11 mouse cellular contexts compared by ENCODE assay signal in the genomic region with DNA sequence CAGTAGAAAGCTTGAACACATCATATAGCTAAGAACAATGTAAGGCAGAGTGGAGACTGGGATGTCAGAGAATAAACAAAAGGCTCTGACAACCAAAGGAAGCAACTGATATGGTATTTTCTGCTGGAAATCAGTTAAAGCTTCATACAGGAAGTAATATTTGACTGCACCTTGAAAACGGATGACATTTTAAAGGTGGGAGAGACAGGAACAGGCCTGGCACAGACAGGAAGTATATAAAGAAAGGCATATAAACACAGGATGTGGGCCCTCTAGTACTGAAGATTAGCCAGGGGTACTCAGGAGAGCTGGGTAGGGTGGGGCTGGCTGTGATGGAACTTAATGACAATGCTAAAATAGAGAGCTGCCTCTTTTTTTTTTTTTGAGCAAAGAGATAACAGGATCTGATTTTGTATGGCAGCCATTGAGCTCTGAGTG. TPM values are rescaled to one million over a fixed set of nuclear protein-coding genes. Genes with fewer than 3 reads are reported as not detected.
DNase-seq lines count a peak whose midpoint lies in the region; ATAC-seq and TF ChIP-seq lines count a peak whose summit lies in the region.
"Had no signal": no experiment of that assay in that cellular context is flagged by ENCODE, and none has a peak within 500 bp of the region (broad histone marks: within the 10 kb centered on the region; RNA-seq: fewer than 3 reads in every experiment).

No protein-coding gene starts in this region.

- 41% methylated on average over 1 of the region's 1 CpGs for WGBS in heart, embryonic 15.5 days
- 41% methylated on average over 1 of the region's 1 CpGs for WGBS in stomach, embryonic 14.5 days
- 43% methylated on average over 1 of the region's 1 CpGs for WGBS in stomach, postnatal 0 days
- WGBS in macrophage (ENCODE audit: missing documents): 27% methylated on average over 1 of the region's 1 CpGs
- WGBS in forebrain, embryonic 10.5 days: 89% methylated on average over 1 of the region's 1 CpGs

- 0 out of 2 replicates have a peak, but pooled peaks cover 10% of the 10 kb centered on the region for H3K36me3 ChIP-seq in heart, embryonic 15.5 days
- H3K36me3 ChIP-seq in stomach, embryonic 14.5 days (ENCODE audit: control insufficient read depth, insufficient read depth, low read length): no peaks in the 10 kb centered on the region
- no peaks in the 10 kb centered on the region for H3K36me3 ChIP-seq in stomach, postnatal 0 days (ENCODE audit: control insufficient read depth, insufficient read depth, low read length)
- H3K36me3 ChIP-seq in macrophage (ENCODE audit: inconsistent target): peaks cover 12% of the 10 kb centered on the region; the same call in 1 of the 2 replicates
- peaks cover 11% of the 10 kb centered on the region for H3K36me3 ChIP-seq in forebrain, embryonic 10.5 days (replicated peaks)
- H3K36me3 ChIP-seq: midbrain, embryonic 15.5 days had no signal

- H3K4me2 ChIP-seq in heart, embryonic 15.5 days: no peak overlapping the region
- H3K4me2 ChIP-seq in stomach, embryonic 14.5 days (replicated peaks; ENCODE audit: low read depth, low read length): no peak overlapping the region
- no peak overlapping the region for H3K4me2 ChIP-seq in stomach, postnatal 0 days (replicated peaks; ENCODE audit: low read depth)
- H3K4me2 ChIP-seq: midbrain, embryonic 15.5 days had no signal

- H3K27ac ChIP-seq in heart, embryonic 15.5 days: peak overlapping the region; percentile 46
- H3K27ac ChIP-seq in stomach, embryonic 14.5 days (ENCODE audit: low read length): peak overlapping the region; percentile 28; the same call in 1 of the 2 replicates
- H3K27ac ChIP-seq in stomach, postnatal 0 days (replicated peaks): no peak overlapping the region
- H3K27ac ChIP-seq in macrophage: peak overlapping the region; percentile 47
- no peak overlapping the region for H3K27ac ChIP-seq in forebrain, embryonic 10.5 days
- H3K27ac ChIP-seq: midbrain, embryonic 15.5 days had no signal

- H3K4me3 ChIP-seq in heart, embryonic 15.5 days: no peak overlapping the region
- H3K4me3 ChIP-seq in stomach, embryonic 14.5 days (ENCODE audit: low read depth, low read length): no peak overlapping the region
- H3K4me3 ChIP-seq in stomach, postnatal 0 days (ENCODE audit: low read depth, low read length): no peak overlapping the region
- no peak overlapping the region for H3K4me3 ChIP-seq in macrophage (ENCODE audit: inconsistent target)
- H3K4me3 ChIP-seq in forebrain, embryonic 10.5 days: no peak overlapping the region
- H3K4me3 ChIP-seq: midbrain, embryonic 15.5 days had no signal

- TF ChIP-seq CTCF in stomach, postnatal 0 days (IDR thresholded peaks at IDR 0.05; ENCODE audit: low read depth): no peak

- no peaks in the 10 kb centered on the region for H3K9me3 ChIP-seq in heart, embryonic 15.5 days (replicated peaks)
- H3K9me3 ChIP-seq in stomach, embryonic 14.5 days (ENCODE audit: control insufficient read depth, low read depth, low read length): no peaks in the 10 kb centered on the region
- H3K9me3 ChIP-seq in stomach, postnatal 0 days (ENCODE audit: control insufficient read depth, low read length): no peaks in the 10 kb centered on the region
- H3K9me3 ChIP-seq in forebrain, embryonic 10.5 days: no peaks in the 10 kb centered on the region
- H3K9me3 ChIP-seq: midbrain, embryonic 15.5 days had no signal

- no peaks in the 10 kb centered on the region for H3K27me3 ChIP-seq in heart, embryonic 15.5 days
- H3K27me3 ChIP-seq in stomach, embryonic 14.5 days (ENCODE audit: control insufficient read depth, insufficient read depth, low read length): no peaks in the 10 kb centered on the region
- H3K27me3 ChIP-seq in stomach, postnatal 0 days (ENCODE audit: control insufficient read depth, insufficient read depth, low read length): no peaks in the 10 kb centered on the region
- H3K27me3 ChIP-seq in forebrain, embryonic 10.5 days (ENCODE audit: poor library complexity, severe bottlenecking): no peaks in the 10 kb centered on the region
- H3K27me3 ChIP-seq: midbrain, embryonic 15.5 days had no signal

- ATAC-seq in heart, embryonic 15.5 days (replicated peaks; ENCODE audit: insufficient number of reproducible peaks, insufficient read depth, low FRiP score, low read depth): no peak; the same call in 1 of the 2 replicates
- no peak for ATAC-seq in stomach, embryonic 14.5 days (ENCODE audit: insufficient number of reproducible peaks, insufficient read depth, low FRiP score, low read depth)
- ATAC-seq in stomach, postnatal 0 days (ENCODE audit: low FRiP score, low TSS enrichment): no peak
- ATAC-seq: midbrain, embryonic 15.5 days had no signal

- no peak for DNase-seq in heart, adult 11 months
- DNase-seq in stomach, postnatal 0 days (ENCODE audit: low spot score): no peak
- DNase-seq in forebrain, embryonic 10.5 days (ENCODE audit: extremely low spot score, low spot score): no peak
- no peak for DNase-seq in cerebellum, postnatal 14 days
- DNase-seq in right cerebral cortex, adult 18-20 months: no peak
- DNase-seq: cerebellum, adult 18-20 months had no signal

- H3K4me1 ChIP-seq in heart, embryonic 15.5 days (replicated peaks): peaks cover 10% of the 10 kb centered on the region
- peaks cover 11% of the 10 kb centered on the region for H3K4me1 ChIP-seq in stomach, embryonic 14.5 days (ENCODE audit: control insufficient read depth, insufficient read depth, low read length)
- peaks cover 4% of the 10 kb centered on the region for H3K4me1 ChIP-seq in stomach, postnatal 0 days (replicated peaks; ENCODE audit: control insufficient read depth, insufficient read depth)
- peaks cover 10% of the 10 kb centered on the region; the same call in 1 of the 2 replicates for H3K4me1 ChIP-seq in forebrain, embryonic 10.5 days

- H3K79me2 ChIP-seq in macrophage (ENCODE audit: inconsistent target): no peaks in the 10 kb centered on the region

- no peak overlapping the region for H3K9ac ChIP-seq in heart, embryonic 15.5 days
- H3K9ac ChIP-seq in stomach, embryonic 14.5 days (replicated peaks; ENCODE audit: low read depth, low read length): no peak overlapping the region
- H3K9ac ChIP-seq in stomach, postnatal 0 days (ENCODE audit: low read length): no peak overlapping the region
- H3K9ac ChIP-seq: midbrain, embryonic 15.5 days had no signal

- no peak for TF ChIP-seq EP300 in stomach, postnatal 0 days (optimal IDR thresholded peaks at IDR 0.05)

RNA-seq across cellular contexts. Expression of a gene that starts 52.4 kb away (rescaled TPM):
- 3.9 and 29.5 TPM in 2 replicates for polyA plus RNA-seq in heart, embryonic 15.5 days (2015; fragmentation: Nextera tagmentation; extraction: Ambion mirVana)
- 70.2 and 73.0 TPM in 2 replicates for polyA plus RNA-seq in stomach, embryonic 14.5 days (2014; fragmentation: Nextera tagmentation; extraction: Ambion mirVana)
- polyA plus RNA-seq in stomach, postnatal 0 days (2015; fragmentation: Nextera tagmentation; extraction: Ambion mirVana): 318 and 335 TPM in 2 replicates
- total RNA-seq in macrophage (2018; cell fraction: chromatin; rRNA removed): 1 to 10 TPM in 1 of 26 experiments, not detected in 25; 1.4 TPM
- total RNA-seq in macrophage (2018; cell fraction: cytosol; rRNA removed): not detected
- total RNA-seq in macrophage (2018; cell fraction: nucleus; rRNA removed): 1 to 10 TPM in 1 of 26 experiments, not detected in 25; 1.9 TPM
- polyA plus RNA-seq in macrophage (2018): not detected in 3 replicates
- 0.95 and 1.1 TPM in 2 replicates for polyA plus RNA-seq in forebrain, embryonic 10.5 days (2016; fragmentation: Nextera tagmentation; extraction: Ambion mirVana)

RNA-seq across cellular contexts. Expression of a gene that starts 59.5 kb away (rescaled TPM):
- polyA plus RNA-seq in heart, embryonic 15.5 days (2015; fragmentation: Nextera tagmentation; extraction: Ambion mirVana): 0.36 TPM in 1 of 2 replicates, not detected in the other
- not detected in 2 replicates for polyA plus RNA-seq in stomach, embryonic 14.5 days (2014; fragmentation: Nextera tagmentation; extraction: Ambion mirVana)
- polyA plus RNA-seq in stomach, postnatal 0 days (2015; fragmentation: Nextera tagmentation; extraction: Ambion mirVana): 0.58 and 1.2 TPM in 2 replicates
- not detected for total RNA-seq in macrophage (2018; cell fraction: chromatin; rRNA removed)
- total RNA-seq in macrophage (2018; cell fraction: cytosol; rRNA removed): not detected
- total RNA-seq in macrophage (2018; cell fraction: nucleus; rRNA removed): not detected
- not detected in 3 replicates for polyA plus RNA-seq in macrophage (2018)
- not detected in 2 replicates for polyA plus RNA-seq in forebrain, embryonic 10.5 days (2016; fragmentation: Nextera tagmentation; extraction: Ambion mirVana)
- polyA plus RNA-seq: limb, embryonic 11.5 days; midbrain, embryonic 15.5 days had no signal

Comparison
In these comparisons a context has a peak if more than half of its experiments do, and no peak if none do; other contexts are left out.
1. H3K27ac ChIP-seq: peak in heart, embryonic 15.5 days (single experiment), stomach, embryonic 14.5 days (single experiment) and macrophage (single experiment); none in stomach, postnatal 0 days (single experiment) and forebrain, embryonic 10.5 days (single experiment).